Mouse (Mus musculus) G1E (cell line): Measurements from ENCODE around the gene Jph3. TPM values are rescaled to one million over a fixed set of nuclear protein-coding genes. Genes with fewer than 3 reads are reported as not detected.

Experiments
- ATAC-seq: 2 replicates; pipeline ENCODE4 v1.8.0; 2016; ENCODE audit warnings: mild to moderate bottlenecking; ENCODE audit not compliant: insufficient number of reproducible peaks, poor library complexity, low FRiP score, severe bottlenecking; ENCODE audit errors: extremely low read depth
- DNase-seq: peaks from one replicate; pipeline ENCODE4 v3.0.0; 2012; ENCODE audit warnings: low spot score
- H3K27me3 ChIP-seq: 2 replicates; pipeline ENCODE4 v1.6.1; 2012; ENCODE audit warnings: mild to moderate bottlenecking, low read length, inconsistent platforms; ENCODE audit not compliant: insufficient read depth
- H3K36me3 ChIP-seq: replicated peaks from 2 replicates; pipeline ENCODE3; 2012; ENCODE audit warnings: mild to moderate bottlenecking, inconsistent platforms
- H3K4me1 ChIP-seq: 2 replicates; pipeline ENCODE4 v1.6.1; 2012; ENCODE audit warnings: low read depth, low read length, inconsistent platforms, mixed read lengths; ENCODE audit not compliant: insufficient read depth
- H3K4me3 ChIP-seq: 2 replicates; pipeline ENCODE4 v1.5.1; 2012; ENCODE audit warnings: low read depth, mild to moderate bottlenecking, inconsistent platforms, low read length, moderate library complexity, mixed read lengths
- H3K9me3 ChIP-seq: replicated peaks from 2 replicates; pipeline ENCODE4 v1.6.1; 2012; ENCODE audit warnings: inconsistent platforms
- CTCF ChIP-seq: IDR thresholded peaks from 2 replicates; pipeline ENCODE4 v1.5.1; 2012; ENCODE audit warnings: low read depth, low read length, inconsistent platforms, mixed read lengths
- GATA1 ChIP-seq: IDR thresholded peaks from 2 replicates; pipeline ENCODE4 v1.6.1; 2012; ENCODE audit warnings: borderline replicate concordance, low read length, inconsistent platforms, mixed read lengths
- GATA2 ChIP-seq: IDR thresholded peaks from 2 replicates; pipeline ENCODE4 v1.6.1; 2012; ENCODE audit warnings: low read depth, low read length, inconsistent platforms, borderline replicate concordance
- POLR2AphosphoS5 ChIP-seq: IDR thresholded peaks from 2 replicates; pipeline ENCODE4 v1.6.1; 2012; ENCODE audit warnings: low read depth, low read length, inconsistent platforms; ENCODE audit not compliant: insufficient replicate concordance
- TAL1 ChIP-seq: conservative IDR thresholded peaks from 2 replicates; pipeline ENCODE4 v1.6.1; 2012; ENCODE audit warnings: low read depth, low read length, inconsistent platforms, mixed read lengths
- polyA plus RNA-seq: library from polyadenylated mRNA; stranded (reverse); fragments of >175 nt; gene quantifications from 2 replicates; pipeline ENCODE4 v1.2.3, GENCODE M21; 2012
- total RNA-seq, 2 experiments: library from RNA; stranded (forward) in 1 of 2; stranded (reverse) in 1 of 2; fragments of 200-1000 nt in 1 of 2; fragments of >200 nt in 1 of 2; fragmentation: Nextera tagmentation in 1 of 2; gene quantifications; 2 replicates each; pipeline ENCODE4 v1.2.3; 2014 to 2017

Jph3 gene
- total and polyA plus RNA-seq, 3 experiments: 3.3 TPM; not detected in 2

- Histone ChIP-seq H3K27me3 (no peaks in the 10 kb centered on the region), H3K4me1 (no peaks in the 10 kb centered on the region), H3K9me3 (peaks cover 12% of the 10 kb centered on the region), H3K4me3 (no peak overlapping the region), H3K36me3 (no peaks in the 10 kb centered on the region)
- no peak for TF ChIP-seq POLR2AphosphoS5
- TF ChIP-seq TAL1: no peak
- TF ChIP-seq CTCF: no peak
- TF ChIP-seq GATA1: no peak
- no peak for TF ChIP-seq GATA2
- DNase-seq (no peak), ATAC-seq (no peak)
Measured at GRCm38 (mm10) chr8:121705174-121705573, 24.2 kb upstream of the Jph3 start.

- Histone ChIP-seq H3K4me1 (no peaks in the 10 kb centered on the region), H3K4me3 (no peak overlapping the region), H3K36me3 (no peaks in the 10 kb centered on the region), H3K27me3 (no peaks in the 10 kb centered on the region), H3K9me3 (peaks cover 9% of the 10 kb centered on the region)
- DNase-seq (no peak), ATAC-seq (no peak)
- no peak for TF ChIP-seq GATA2
- no peak for TF ChIP-seq CTCF
- TF ChIP-seq GATA1: no peak
- TF ChIP-seq TAL1: no peak
- no peak for TF ChIP-seq POLR2AphosphoS5
Measured at GRCm38 (mm10) chr8:121706956-121707355, 22.5 kb upstream of the Jph3 start.

- Histone ChIP-seq H3K4me1 (no peaks in the 10 kb centered on the region), H3K36me3 (no peaks in the 10 kb centered on the region), H3K4me3 (no peak overlapping the region), H3K9me3 (peaks cover 5% of the 10 kb centered on the region), H3K27me3 (no peaks in the 10 kb centered on the region)
- ATAC-seq (no peak), DNase-seq (no peak)
- no peak for TF ChIP-seq POLR2AphosphoS5
- no peak for TF ChIP-seq GATA2
Measured at GRCm38 (mm10) chr8:121708406-121708805, 21.0 kb upstream of the Jph3 start.

- Histone ChIP-seq H3K27me3 (no peaks in the 10 kb centered on the region), H3K36me3 (no peaks in the 10 kb centered on the region), H3K4me1 (no peaks in the 10 kb centered on the region), H3K9me3 (peaks cover 38% of the 10 kb centered on the region), H3K4me3 (no peak overlapping the region)
- no peak for DNase-seq
- no peak for ATAC-seq
- TF ChIP-seq GATA2 (no peak), CTCF (no peak), GATA1 (no peak)
Measured at GRCm38 (mm10) chr8:121717502-121717901, 11.9 kb upstream of the Jph3 start.

GRCm38 (mm10) chr8:121717982-121718425 lies 11.4 kb upstream of the Jph3 start:
- H3K27me3 ChIP-seq: no peaks in the 10 kb centered on the region
- DNase-seq: no peak
- H3K36me3 ChIP-seq: no peaks in the 10 kb centered on the region
- H3K4me1 ChIP-seq: no peaks in the 10 kb centered on the region
- no peak for ATAC-seq
- peaks cover 38% of the 10 kb centered on the region for H3K9me3 ChIP-seq
- no peak for TF ChIP-seq GATA1
- no peak for TF ChIP-seq CTCF
- TF ChIP-seq GATA2: no peak
- TF ChIP-seq TAL1: no peak
- no peak for TF ChIP-seq POLR2AphosphoS5
- H3K4me3 ChIP-seq: no peak overlapping the region

- no peak for DNase-seq
- Histone ChIP-seq H3K9me3 (peaks cover 37% of the 10 kb centered on the region), H3K27me3 (no peaks in the 10 kb centered on the region), H3K4me3 (no peak overlapping the region), H3K4me1 (no peaks in the 10 kb centered on the region), H3K36me3 (no peaks in the 10 kb centered on the region)
- no peak for ATAC-seq
- TF ChIP-seq TAL1 (no peak), POLR2AphosphoS5 (no peak), GATA1 (no peak), GATA2 (no peak), CTCF (no peak)
Measured at GRCm38 (mm10) chr8:121718925-121719324, 10.5 kb upstream of the Jph3 start.

- no peak for ATAC-seq
- H3K27me3 ChIP-seq: no peaks in the 10 kb centered on the region
- no peak for DNase-seq
- H3K4me1 ChIP-seq: no peaks in the 10 kb centered on the region
- no peak overlapping the region for H3K4me3 ChIP-seq
- TF ChIP-seq GATA2 (no peak), TAL1 (no peak), GATA1 (no peak), POLR2AphosphoS5 (no peak), CTCF (no peak)
- peaks cover 36% of the 10 kb centered on the region for H3K9me3 ChIP-seq
- no peaks in the 10 kb centered on the region for H3K36me3 ChIP-seq
Measured at GRCm38 (mm10) chr8:121721072-121721471, 8.4 kb upstream of the Jph3 start.
